Mouse (Mus musculus) MEL-GATA-1-ER (cell line): Measurements from ENCODE around the gene Cobll1.

Experiments used
- DNase-seq: peaks from one replicate; pipeline ENCODE4 v3.0.0-alpha.2; 2012; ENCODE audit warnings: low read depth; ENCODE audit errors: extremely low read depth

The Cobll1 gene

GRCm38 (mm10) chr2:65198605-65199004, 40.6 kb downstream of the Cobll1 start:
- no peak for DNase-seq

- DNase-seq: no peak
Measured at GRCm38 (mm10) chr2:65196994-65197393, 42.2 kb downstream of the Cobll1 start.

- no peak for DNase-seq
Measured at GRCm38 (mm10) chr2:65195233-65196010, 43.8 kb downstream of the Cobll1 start.

- no peak for DNase-seq
Measured at GRCm38 (mm10) chr2:65193091-65193795, 46.0 kb downstream of the Cobll1 start.

- DNase-seq: no peak
Measured at GRCm38 (mm10) chr2:65191398-65191797, 47.8 kb downstream of the Cobll1 start.

DNA sequence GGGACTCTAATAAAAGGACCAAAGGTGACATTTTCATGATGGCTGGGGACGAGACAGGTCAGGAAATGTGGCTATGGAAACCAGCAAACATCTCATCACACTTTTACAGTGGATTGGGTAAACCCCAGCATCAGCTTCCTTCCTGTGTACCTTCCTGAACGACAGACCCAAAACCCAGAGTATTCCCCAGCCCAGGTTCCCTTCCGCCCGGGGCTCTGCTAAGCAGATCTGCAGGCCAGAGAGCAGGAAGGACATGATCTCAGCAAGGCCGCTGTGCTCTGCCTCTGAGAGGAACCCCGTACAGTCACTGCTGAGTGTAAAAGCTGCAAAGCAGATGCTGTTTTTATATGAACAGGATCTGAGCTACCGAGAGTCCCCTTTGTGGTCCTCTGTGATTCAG, 49.9 kb downstream of the Cobll1 start:
- DNase-seq: no peak

GRCm38 (mm10) chr2:65188585-65188984, 50.6 kb downstream of the Cobll1 start:
- no peak for DNase-seq

- DNase-seq: no peak
Measured at GRCm38 (mm10) chr2:65187652-65188051, 51.6 kb downstream of the Cobll1 start.

DNA sequence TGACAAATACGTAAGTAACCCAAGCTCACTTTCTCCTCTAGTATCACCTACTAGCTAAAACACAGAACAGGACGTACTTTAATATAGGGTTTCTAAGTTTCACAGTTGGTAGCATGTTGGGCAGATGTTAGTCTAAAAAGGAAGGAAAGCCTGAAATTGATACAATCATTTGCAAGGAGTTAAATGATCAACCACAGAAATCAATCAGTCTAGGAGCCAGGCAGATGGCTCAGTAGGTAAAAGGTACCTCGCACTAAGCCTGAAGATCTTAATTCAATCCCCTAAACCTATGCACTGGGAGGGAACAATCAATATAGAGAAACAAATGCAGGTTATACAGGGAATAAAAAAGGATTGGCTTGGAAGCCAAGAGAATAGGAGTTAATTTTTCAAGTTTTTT, 52.0 kb downstream of the Cobll1 start:
- DNase-seq: no peak

DNA sequence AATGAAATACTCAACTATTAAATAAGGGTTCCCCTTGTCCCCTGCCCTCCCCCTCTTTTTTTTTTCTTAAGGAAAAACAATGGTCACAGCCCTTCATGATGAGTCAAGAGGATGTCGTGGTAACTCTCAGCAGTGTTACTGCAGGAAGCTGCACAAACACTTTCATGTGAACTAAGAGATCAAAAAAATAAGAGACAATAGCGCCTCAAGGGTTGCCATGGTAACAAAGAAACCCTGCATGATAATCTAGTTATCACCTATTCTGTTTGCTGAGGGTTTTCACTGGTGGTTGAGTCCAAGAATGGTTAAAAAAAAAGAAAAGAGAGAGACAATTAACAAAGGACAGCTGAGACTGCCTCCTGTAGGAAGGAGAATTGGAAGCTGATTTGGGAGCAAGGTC, 56.5 kb downstream of the Cobll1 start:
- DNase-seq: no peak

DNA sequence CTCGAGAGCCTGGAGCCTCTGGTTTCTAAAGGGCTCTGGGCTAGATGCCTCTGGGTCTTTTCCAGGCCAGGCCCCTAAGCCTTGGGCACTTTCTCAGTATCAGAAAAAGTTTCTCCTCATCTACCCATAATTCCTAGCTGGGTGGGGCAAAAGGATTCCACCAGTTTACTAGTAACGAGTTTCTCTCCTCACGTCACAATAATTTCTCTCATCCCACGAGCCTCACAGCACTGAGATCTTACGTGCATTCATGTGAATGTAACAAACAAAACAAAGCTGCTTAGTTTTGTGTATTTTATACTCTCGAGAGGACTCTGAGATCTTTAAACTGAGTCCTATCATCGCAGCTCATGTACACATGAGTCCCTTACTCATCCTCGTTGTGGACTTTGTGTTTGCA, 57.5 kb downstream of the Cobll1 start:
- DNase-seq: no peak

DNA sequence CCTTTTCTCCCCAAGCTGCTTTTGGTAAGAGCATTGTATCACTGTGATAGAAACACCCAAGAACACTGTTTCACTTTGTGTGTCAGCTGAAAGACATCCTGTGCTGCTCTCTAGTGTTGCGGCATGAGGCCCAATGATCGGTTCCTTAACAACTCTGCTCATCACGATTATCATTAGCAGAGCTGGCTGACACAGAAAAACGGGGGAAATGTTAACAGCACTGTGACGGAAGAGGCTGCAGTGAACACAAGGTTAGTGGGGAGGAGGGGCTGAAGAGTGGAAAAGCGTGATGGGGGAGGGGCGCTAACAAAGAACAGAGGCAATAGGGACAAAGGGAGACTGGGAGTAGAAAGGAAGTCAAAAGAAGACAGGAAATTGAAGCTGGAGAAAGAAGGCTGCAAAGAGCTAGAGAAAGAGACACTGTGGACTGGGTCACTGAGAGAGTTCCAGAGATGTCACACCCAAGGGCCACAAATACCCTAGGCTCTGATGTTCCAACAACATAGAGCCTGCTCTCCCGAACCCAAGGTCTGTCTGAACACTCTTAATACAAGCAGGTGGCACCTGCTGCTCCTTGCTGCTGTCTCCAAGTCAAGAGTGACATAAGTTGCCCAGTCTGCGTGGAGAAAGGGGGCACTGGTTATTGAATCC, 58.0 kb downstream of the Cobll1 start:
- no peak for DNase-seq

- DNase-seq: no peak
Measured at GRCm38 (mm10) chr2:65175645-65176044, 63.6 kb downstream of the Cobll1 start.

- DNase-seq: no peak
Measured at GRCm38 (mm10) chr2:65172071-65172470, 67.1 kb downstream of the Cobll1 start.

DNA sequence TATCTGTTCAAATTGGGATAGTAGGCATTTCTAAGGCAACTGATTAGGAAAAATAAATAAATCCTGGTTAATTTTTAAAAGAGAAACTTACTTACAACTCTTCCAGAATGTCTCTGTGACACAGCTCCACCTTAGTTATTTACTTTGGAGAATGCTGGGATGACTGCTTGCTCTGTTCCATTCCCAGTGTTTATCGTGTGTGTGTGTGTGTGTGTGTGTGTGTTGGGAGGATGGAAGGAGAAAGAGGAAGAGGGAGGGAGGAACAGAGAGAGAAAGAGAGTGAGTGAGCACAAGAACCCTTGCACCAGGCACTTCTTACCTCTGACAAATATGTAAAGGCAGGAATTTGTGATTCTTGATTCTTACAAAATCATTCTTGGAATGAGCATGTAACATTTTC, 67.7 kb downstream of the Cobll1 start:
- DNase-seq: no peak

- DNase-seq: no peak
Measured at GRCm38 (mm10) chr2:65170693-65171456, 68.3 kb downstream of the Cobll1 start.

GRCm38 (mm10) chr2:65170256-65170655, 68.9 kb downstream of the Cobll1 start:
- no peak for DNase-seq

GRCm38 (mm10) chr2:65163990-65164389, 75.2 kb downstream of the Cobll1 start:
- no peak for DNase-seq

DNA sequence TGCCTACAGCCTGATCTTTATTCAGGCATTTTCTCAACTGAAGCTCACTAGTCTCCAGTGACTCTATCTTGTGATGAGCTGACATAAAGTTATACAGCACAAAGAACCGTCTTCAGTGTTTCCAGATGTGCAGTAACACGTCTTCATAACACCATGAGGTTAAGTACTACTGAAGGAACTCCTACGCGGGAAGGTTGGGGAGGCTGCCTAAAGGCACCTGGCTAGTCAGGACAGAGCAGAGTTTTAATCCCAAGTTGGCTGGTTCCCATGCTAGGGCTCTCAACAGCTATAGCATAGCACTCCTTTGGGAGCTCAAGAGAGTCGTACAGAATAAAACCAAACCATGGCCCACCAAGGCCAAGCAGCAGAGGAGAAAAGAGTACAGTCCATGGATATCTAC, 76.6 kb downstream of the Cobll1 start:
- no peak for DNase-seq

GRCm38 (mm10) chr2:65161715-65162114, 77.5 kb downstream of the Cobll1 start:
- no peak for DNase-seq

- no peak for DNase-seq
Measured at GRCm38 (mm10) chr2:65157981-65158651, 81.1 kb downstream of the Cobll1 start.
